Mouse (Mus musculus): ENCODE results near the gene P4hb. TPM values are rescaled to one million over a fixed set of nuclear protein-coding genes. Genes with fewer than 3 reads are reported as not detected.
A peak's percentile ranks its signal among the peaks of the same experiment; 100 is the strongest.

Gene P4hb
- total and polyA plus RNA-seq, 2 experiments from 2014 or later: 174 to 208 TPM

DNA sequence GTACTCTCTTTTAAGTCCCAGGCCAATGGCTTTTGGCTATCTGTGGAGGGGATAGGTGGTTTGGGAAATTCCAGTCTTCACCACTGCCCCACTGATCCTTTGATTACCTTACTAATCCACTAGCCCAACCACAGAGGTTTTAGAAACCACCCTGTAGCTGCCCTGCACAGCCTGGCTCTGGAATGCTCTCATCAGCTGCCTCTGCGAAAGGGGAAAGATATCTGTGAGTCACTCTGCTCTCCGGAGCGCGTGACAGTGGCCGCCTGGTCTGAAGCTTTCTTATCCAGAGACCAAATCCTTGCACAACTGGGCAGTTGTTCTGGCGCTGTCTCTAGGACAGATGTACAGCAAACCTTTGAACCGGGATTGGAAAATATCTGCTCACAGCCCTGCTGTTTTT is 18.2 kb downstream of the P4hb start:
- H3K27ac ChIP-seq (ENCODE audit: low read depth, low read length): no peak overlapping the region
- H3K4me2 ChIP-seq (ENCODE audit: low read depth): no peak overlapping the region
- WGBS: 78% methylated on average over 7 of the region's 7 CpGs
- no peaks in the 10 kb centered on the region for H3K27me3 ChIP-seq (ENCODE audit: insufficient read depth, low read length)
- TF ChIP-seq CTCF (IDR thresholded peaks at IDR 0.05; ENCODE audit: low read depth): no peak
- H3K4me3 ChIP-seq (ENCODE audit: low read depth, low read length): no peak overlapping the region
- no peak overlapping the region for H3K9ac ChIP-seq
- peaks cover 4% of the 10 kb centered on the region for H3K4me1 ChIP-seq (ENCODE audit: insufficient read depth)
- peaks cover 5% of the 10 kb centered on the region; the same call in 1 of the 2 replicates for H3K36me3 ChIP-seq (ENCODE audit: insufficient read depth)
- ATAC-seq (no peak), DNase-seq (no peak)
- no peaks in the 10 kb centered on the region for H3K9me3 ChIP-seq (ENCODE audit: low read length)

DNA sequence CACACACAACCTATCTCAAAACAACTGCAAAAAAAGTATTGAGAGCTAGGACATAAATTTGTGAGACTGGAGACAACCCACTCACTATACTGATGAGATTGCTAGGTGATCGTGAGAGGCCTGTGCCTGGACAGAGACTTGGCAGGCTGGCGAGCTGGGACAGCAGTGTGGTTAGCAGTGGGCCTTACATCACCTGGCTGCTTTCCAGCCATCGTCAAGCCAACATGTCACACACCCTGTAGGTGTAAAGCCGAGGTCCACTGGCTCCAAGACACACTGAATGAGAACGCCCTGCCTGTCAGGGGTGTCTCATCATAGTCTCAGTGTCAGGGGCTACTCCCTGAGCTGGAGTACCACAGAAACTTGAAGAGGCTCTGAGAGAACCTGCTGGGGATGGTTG is 20.3 kb downstream of the P4hb start:
- no peaks in the 10 kb centered on the region for H3K27me3 ChIP-seq (ENCODE audit: insufficient read depth, low read length)
- H3K4me3 ChIP-seq (ENCODE audit: low read depth, low read length): no peak overlapping the region
- 71% methylated on average over 5 of the region's 5 CpGs for WGBS
- H3K27ac ChIP-seq (ENCODE audit: low read depth, low read length): no peak overlapping the region
- no peak for TF ChIP-seq CTCF (IDR thresholded peaks at IDR 0.05; ENCODE audit: low read depth)
- no peaks in the 10 kb centered on the region for H3K9me3 ChIP-seq (ENCODE audit: low read length)
- peaks cover 13% of the 10 kb centered on the region for H3K4me1 ChIP-seq (ENCODE audit: insufficient read depth)
- DNase-seq: no peak
- H3K36me3 ChIP-seq (ENCODE audit: insufficient read depth): no peaks in the 10 kb centered on the region
- no peak for ATAC-seq
- H3K4me2 ChIP-seq (ENCODE audit: low read depth): no peak overlapping the region
- H3K9ac ChIP-seq: no peak overlapping the region

DNA sequence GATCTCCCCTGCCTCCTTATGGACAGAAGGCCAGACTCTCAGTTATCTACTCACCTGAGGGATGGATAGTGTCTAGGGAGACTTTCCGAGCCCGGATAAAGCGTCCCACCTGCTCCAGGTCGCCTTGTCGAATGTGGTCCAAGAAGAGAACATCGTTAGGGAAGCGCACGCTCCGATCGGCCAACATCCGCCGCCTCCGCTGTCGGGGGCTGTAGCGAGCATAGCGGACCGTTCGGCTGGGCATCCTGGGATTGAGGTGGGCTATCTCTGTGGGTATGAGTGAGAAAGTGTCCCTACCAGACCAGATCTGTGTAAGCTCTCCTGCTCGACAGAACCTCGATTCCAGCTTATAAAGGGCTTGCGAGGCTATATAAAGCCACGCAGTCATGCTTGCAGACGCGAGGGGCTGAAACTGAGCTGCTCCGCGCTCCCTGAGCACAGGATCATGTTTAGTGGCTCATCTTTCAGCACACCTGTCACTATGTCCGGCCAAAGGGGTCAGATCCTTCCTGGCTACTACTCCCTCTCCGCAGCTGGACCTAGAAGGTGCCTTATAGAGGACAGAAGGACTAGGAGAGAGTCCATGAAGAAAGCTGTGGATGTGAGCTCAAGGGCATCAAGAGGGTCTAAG is 22.1 kb downstream of the P4hb start, which contains the start of gene Ppp1r27:
TSS of gene Ppp1r27 (minus strand) at position 323 of the 631 bp plus-strand sequence.
- H3K36me3 ChIP-seq (ENCODE audit: insufficient read depth): peaks cover 4% of the 10 kb centered on the region; the same call in 1 of the 2 replicates
- peak within 1 kb of the TSS; percentile 91 for H3K4me3 ChIP-seq (ENCODE audit: low read depth, low read length)
- ATAC-seq: no peak
- peaks cover 13% of the 10 kb centered on the region for H3K4me1 ChIP-seq (ENCODE audit: insufficient read depth)
- WGBS: 96% methylated on average over 28 of the region's 28 CpGs
- DNase-seq: no peak
- H3K9me3 ChIP-seq (ENCODE audit: low read length): no peaks in the 10 kb centered on the region
- no peak within 1 kb of the TSS for H3K27ac ChIP-seq (ENCODE audit: low read depth, low read length)
- TF ChIP-seq CTCF (IDR thresholded peaks at IDR 0.05; ENCODE audit: low read depth): no peak
- peak within 1 kb of the TSS; percentile 90 for H3K9ac ChIP-seq
- H3K4me2 ChIP-seq (ENCODE audit: low read depth): peak within 1 kb of the TSS; percentile 84
- no peaks in the 10 kb centered on the region for H3K27me3 ChIP-seq (ENCODE audit: insufficient read depth, low read length)

DNA sequence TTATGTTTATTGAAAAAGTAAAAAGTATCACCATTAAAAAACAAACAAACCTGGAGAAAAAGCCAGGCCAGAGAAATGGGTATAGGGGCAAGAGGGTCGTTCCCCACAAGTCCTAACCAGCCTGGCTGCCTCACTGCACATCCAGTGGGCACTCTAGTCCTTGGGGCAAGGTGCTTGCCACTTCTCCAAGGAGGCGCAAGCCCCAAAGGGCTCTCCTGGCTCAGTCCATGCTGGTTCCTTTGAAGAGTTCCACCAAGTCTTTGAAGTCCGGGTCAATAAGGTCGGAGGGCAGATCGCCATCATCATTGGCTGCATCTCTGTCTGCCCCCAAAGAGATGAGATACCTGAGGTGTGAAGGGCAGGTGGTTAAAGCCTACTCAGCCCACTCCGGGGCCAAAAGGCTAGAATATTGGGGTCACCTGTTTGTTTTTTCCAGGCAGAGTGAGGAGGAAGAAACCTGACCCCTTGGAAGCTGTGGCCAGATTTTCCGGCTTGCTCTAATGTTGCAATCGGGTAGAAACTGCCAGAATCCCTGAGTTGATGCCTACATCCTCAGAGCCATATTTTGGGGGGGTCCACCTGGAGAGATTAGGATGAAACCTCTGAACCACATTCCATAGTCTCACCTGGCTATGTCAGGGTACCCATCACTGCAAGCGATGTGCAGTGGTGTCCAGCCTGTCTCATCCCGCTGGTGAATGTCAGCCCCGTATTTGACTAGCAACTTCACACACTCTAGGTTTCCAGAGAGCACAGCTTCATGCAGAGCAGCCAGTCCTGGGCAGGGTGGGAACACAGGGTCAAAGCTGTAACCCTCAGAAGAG is 22.9 kb downstream of the P4hb start:
- Histone ChIP-seq H3K9ac (peak overlapping the region; percentile 90), H3K4me2 (ENCODE audit: low read depth) (peak overlapping the region; percentile 84), H3K27me3 (ENCODE audit: insufficient read depth, low read length) (no peaks in the 10 kb centered on the region), H3K4me1 (ENCODE audit: insufficient read depth) (peaks cover 13% of the 10 kb centered on the region), H3K36me3 (ENCODE audit: insufficient read depth) (peaks cover 6% of the 10 kb centered on the region; the same call in 1 of the 2 replicates), H3K27ac (ENCODE audit: low read depth, low read length) (peak overlapping the region; percentile 81), H3K4me3 (ENCODE audit: low read depth, low read length) (peak overlapping the region; percentile 91), H3K9me3 (ENCODE audit: low read length) (no peaks in the 10 kb centered on the region)
- DNase-seq: no peak
- WGBS: 74% methylated on average over 11 of the region's 11 CpGs
- peak; percentile 18; the same call in 1 of the 2 replicates for ATAC-seq
- no peak for TF ChIP-seq CTCF (IDR thresholded peaks at IDR 0.05; ENCODE audit: low read depth)

DNA sequence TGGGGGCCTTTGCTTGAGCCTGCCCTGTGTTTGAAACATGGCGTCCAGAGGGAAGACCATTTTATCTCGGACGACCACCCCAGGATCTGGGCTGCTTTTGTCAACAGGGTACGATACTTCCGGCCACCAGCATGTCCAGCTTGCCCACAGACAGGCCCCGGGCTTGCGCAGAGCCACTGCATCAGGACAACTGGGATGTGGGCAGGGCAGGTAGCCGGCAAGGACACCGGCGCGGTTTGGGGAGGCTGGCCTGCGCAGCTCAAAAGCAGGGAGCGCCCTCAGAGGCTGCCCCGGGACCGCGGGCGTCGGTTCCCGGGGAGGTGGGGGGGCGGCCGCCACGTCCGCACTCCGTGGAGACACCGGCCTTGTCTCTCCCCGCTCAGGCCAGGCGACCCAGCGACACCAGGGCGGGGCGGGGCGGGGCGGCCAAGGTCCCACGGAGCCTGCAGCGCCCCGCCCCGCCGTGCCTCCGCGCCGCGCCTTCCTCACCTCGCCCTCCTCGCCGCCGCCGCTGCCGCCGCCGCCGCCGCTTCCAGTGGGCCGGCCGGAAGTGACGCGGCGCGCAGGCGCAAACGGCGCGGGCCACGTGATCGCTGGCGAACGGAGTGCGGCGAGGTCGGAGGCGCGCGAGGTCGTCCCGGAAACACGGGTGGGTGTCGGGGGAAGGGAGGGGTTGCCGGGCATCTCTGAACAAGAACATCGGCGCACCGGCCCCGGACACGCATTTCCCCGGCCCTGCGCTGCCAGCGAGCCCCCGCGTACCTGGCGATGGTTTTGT is 23.7 kb downstream of the P4hb start, which contains the start of gene Mcrip1:
TSS of gene Mcrip1 (minus strand) at position 560 of the 778 bp plus-strand sequence.
- Histone ChIP-seq H3K27ac (ENCODE audit: low read depth, low read length) (peak within 1 kb of the TSS; percentile 81), H3K4me1 (ENCODE audit: insufficient read depth) (peaks cover 13% of the 10 kb centered on the region), H3K36me3 (ENCODE audit: insufficient read depth) (peaks cover 12% of the 10 kb centered on the region), H3K27me3 (ENCODE audit: insufficient read depth, low read length) (no peaks in the 10 kb centered on the region), H3K4me2 (ENCODE audit: low read depth) (peak within 1 kb of the TSS; percentile 84), H3K9ac (peak within 1 kb of the TSS; percentile 90), H3K9me3 (ENCODE audit: low read length) (no peaks in the 10 kb centered on the region), H3K4me3 (ENCODE audit: low read depth, low read length) (peak within 1 kb of the TSS; percentile 91)
- TF ChIP-seq CTCF (IDR thresholded peaks at IDR 0.05; ENCODE audit: low read depth): no peak
- ATAC-seq: peak; percentile 96
- DNase-seq: peak; percentile 94
- under 1% methylated on average over 84 of the region's 87 CpGs for WGBS

DNA sequence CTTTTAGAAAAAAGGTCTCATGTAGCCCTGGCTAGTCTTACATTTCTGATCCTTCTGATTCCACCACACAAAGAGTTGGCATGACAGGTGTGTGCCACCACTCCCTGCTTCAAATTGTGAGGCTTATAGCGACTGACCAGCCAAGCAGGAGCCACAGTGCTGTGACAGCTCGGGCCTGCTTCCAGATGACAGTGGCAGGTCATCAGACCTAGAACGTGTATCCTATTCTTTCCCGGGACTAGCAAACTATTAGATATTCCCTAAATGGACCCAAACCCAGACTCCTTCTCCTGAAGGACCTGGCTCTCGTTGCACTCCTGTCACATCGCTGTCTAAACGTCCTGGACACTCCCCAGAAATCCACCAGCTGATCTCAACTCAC is 24.3 kb downstream of the P4hb start:
- Histone ChIP-seq H3K27me3 (ENCODE audit: insufficient read depth, low read length) (no peaks in the 10 kb centered on the region), H3K36me3 (ENCODE audit: insufficient read depth) (peaks cover 17% of the 10 kb centered on the region), H3K9ac (peak overlapping the region; percentile 90), H3K9me3 (ENCODE audit: low read length) (no peaks in the 10 kb centered on the region), H3K27ac (ENCODE audit: low read depth, low read length) (peak overlapping the region; percentile 81), H3K4me1 (ENCODE audit: insufficient read depth) (peaks cover 13% of the 10 kb centered on the region), H3K4me3 (ENCODE audit: low read depth, low read length) (peak overlapping the region; percentile 91), H3K4me2 (ENCODE audit: low read depth) (peak overlapping the region; percentile 84)
- TF ChIP-seq CTCF (IDR thresholded peaks at IDR 0.05; ENCODE audit: low read depth): no peak
- ATAC-seq (no peak), DNase-seq (no peak)
- 22% methylated on average over 7 of the region's 7 CpGs for WGBS
